Mouse (Mus musculus): Measurements from ENCODE around the gene 2410015M20Rik. TPM values are rescaled to one million over a fixed set of nuclear protein-coding genes. Genes with fewer than 3 reads are reported as not detected.

Gene 2410015M20Rik
- polyA plus RNA-seq, 1 experiment from 2014 or later: 198 TPM

- WGBS: 95% methylated on average over 1 of the region's 1 CpGs
- no peaks in the 10 kb centered on the region for H3K4me1 ChIP-seq (replicated peaks)
Measured at GRCm38 (mm10) chr17:56560131-56560530, 49.4 kb downstream of the 2410015M20Rik start.

GRCm38 (mm10) chr17:56559386-56559785 lies 50.2 kb downstream of the 2410015M20Rik start:
- Histone ChIP-seq H3K9me3 (no peaks in the 10 kb centered on the region), H3K9ac (replicated peaks) (no peak overlapping the region), H3K36me3 (peaks cover 36% of the 10 kb centered on the region), H3K4me1 (replicated peaks) (no peaks in the 10 kb centered on the region), H3K4me2 (replicated peaks) (no peak overlapping the region), H3K27ac (0 out of 2 replicates have a peak overlapping the region, but pooled peaks have one; percentile 6), H3K4me3 (replicated peaks) (no peak overlapping the region), H3K27me3 (no peaks in the 10 kb centered on the region)
- WGBS: 89% methylated on average over 3 of the region's 3 CpGs
- ATAC-seq: no peak

More at GRCm38 (mm10) chr17:56560131-56560530, 49.4 kb downstream of the 2410015M20Rik start:
- Histone ChIP-seq H3K4me3 (replicated peaks) (no peak overlapping the region), H3K27ac (no peak overlapping the region), H3K4me2 (replicated peaks) (no peak overlapping the region), H3K27me3 (no peaks in the 10 kb centered on the region), H3K9ac (replicated peaks) (no peak overlapping the region), H3K9me3 (no peaks in the 10 kb centered on the region), H3K36me3 (peaks cover 43% of the 10 kb centered on the region)
- ATAC-seq: no peak

GRCm38 (mm10) chr17:56558448-56558847 lies 51.1 kb downstream of the 2410015M20Rik start:
- Histone ChIP-seq H3K9me3 (no peaks in the 10 kb centered on the region), H3K27me3 (no peaks in the 10 kb centered on the region), H3K9ac (replicated peaks) (no peak overlapping the region), H3K27ac (no peak overlapping the region), H3K4me2 (replicated peaks) (no peak overlapping the region), H3K36me3 (peaks cover 26% of the 10 kb centered on the region), H3K4me3 (replicated peaks) (no peak overlapping the region), H3K4me1 (replicated peaks) (no peaks in the 10 kb centered on the region)
- peak; percentile 57 for ATAC-seq
- WGBS: 18% methylated on average over 3 of the region's 3 CpGs

Other genes starting within 250 kb of the 2410015M20Rik start
- gene Ptprs, start 133.3 kb downstream of the 2410015M20Rik start, polyA plus RNA-seq (2015; fragmentation: Nextera tagmentation; extraction: Ambion mirVana): 278 and 317 TPM in 2 replicates
- gene Znrf4, start 97.3 kb downstream of the 2410015M20Rik start, polyA plus RNA-seq (2015; fragmentation: Nextera tagmentation; extraction: Ambion mirVana): 0.17 TPM in 1 of 2 replicates, not detected in the other
- gene Gm20219, start 55.4 kb downstream of the 2410015M20Rik start, polyA plus RNA-seq (2015; fragmentation: Nextera tagmentation; extraction: Ambion mirVana): 0.90 and 1.3 TPM in 2 replicates
- 74.1 and 89.0 TPM in 2 replicates for gene Safb2, start 25.2 kb downstream of the 2410015M20Rik start, polyA plus RNA-seq (2015; fragmentation: Nextera tagmentation; extraction: Ambion mirVana)
- 112 and 127 TPM in 2 replicates for gene Safb, start 24.9 kb downstream of the 2410015M20Rik start, polyA plus RNA-seq (2015; fragmentation: Nextera tagmentation; extraction: Ambion mirVana)
- 1,197 and 1,215 TPM in 2 replicates for gene Rpl36, start 3.6 kb upstream of the 2410015M20Rik start, polyA plus RNA-seq (2015; fragmentation: Nextera tagmentation; extraction: Ambion mirVana)
- 40.9 and 43.4 TPM in 2 replicates for gene Lonp1, start 17.1 kb upstream of the 2410015M20Rik start, polyA plus RNA-seq (2015; fragmentation: Nextera tagmentation; extraction: Ambion mirVana)
- 1.8 and 2.0 TPM in 2 replicates for gene Catsperd, start 18.4 kb upstream of the 2410015M20Rik start, polyA plus RNA-seq (2015; fragmentation: Nextera tagmentation; extraction: Ambion mirVana)
- gene Ranbp3, start 63.5 kb upstream of the 2410015M20Rik start, polyA plus RNA-seq (2015; fragmentation: Nextera tagmentation; extraction: Ambion mirVana): 108 and 109 TPM in 2 replicates
- gene Ndufa11, start 108.0 kb upstream of the 2410015M20Rik start, polyA plus RNA-seq (2015; fragmentation: Nextera tagmentation; extraction: Ambion mirVana): 465 and 479 TPM in 2 replicates
- gene Vmac, start 108.3 kb upstream of the 2410015M20Rik start, polyA plus RNA-seq (2015; fragmentation: Nextera tagmentation; extraction: Ambion mirVana): 15.5 and 18.2 TPM in 2 replicates
- gene Nrtn, start 147.8 kb upstream of the 2410015M20Rik start, polyA plus RNA-seq (2015; fragmentation: Nextera tagmentation; extraction: Ambion mirVana): 2.9 and 4.0 TPM in 2 replicates
- 63.7 TPM in 2 replicates for gene Dus3l, start 155.0 kb upstream of the 2410015M20Rik start, polyA plus RNA-seq (2015; fragmentation: Nextera tagmentation; extraction: Ambion mirVana)
- gene Prr22, start 160.5 kb upstream of the 2410015M20Rik start, polyA plus RNA-seq (2015; fragmentation: Nextera tagmentation; extraction: Ambion mirVana): 1.7 and 1.9 TPM in 2 replicates
- 4.0 and 6.3 TPM in 2 replicates for gene Rfx2, start 221.2 kb upstream of the 2410015M20Rik start, polyA plus RNA-seq (2015; fragmentation: Nextera tagmentation; extraction: Ambion mirVana)